Comparison of ENCODE assay signal across 8 mouse cellular contexts in genomic region chr9:37144696-37145095, GRCm38 (mm10). TPM values are rescaled to one million over a fixed set of nuclear protein-coding genes. Genes with fewer than 3 reads are reported as not detected.
DNase-seq lines count a peak whose midpoint lies in the region; ATAC-seq lines count a peak whose summit lies in the region.

No protein-coding gene starts in this region.

- H3K27ac ChIP-seq in kidney, embryonic 16.5 days (ENCODE audit: low read length) = peak overlapping the region; percentile 96
- peak overlapping the region; percentile 99 for H3K27ac ChIP-seq in embryonic facial prominence, embryonic 12.5 days
- peak overlapping the region; percentile 97 for H3K27ac ChIP-seq in intestine, embryonic 14.5 days (ENCODE audit: low read depth)
- H3K27ac ChIP-seq in neural tube, embryonic 12.5 days = peak overlapping the region; percentile 98

- H3K36me3 ChIP-seq in kidney, embryonic 16.5 days (ENCODE audit: insufficient read depth, low read length) = no peaks in the 10 kb centered on the region
- no peaks in the 10 kb centered on the region for H3K36me3 ChIP-seq in embryonic facial prominence, embryonic 12.5 days
- H3K36me3 ChIP-seq in intestine, embryonic 14.5 days (ENCODE audit: control insufficient read depth, insufficient read depth, low read length) = no peaks in the 10 kb centered on the region
- H3K36me3 ChIP-seq in neural tube, embryonic 12.5 days = no peaks in the 10 kb centered on the region

- peaks cover 22% of the 10 kb centered on the region for H3K27me3 ChIP-seq in kidney, embryonic 16.5 days (ENCODE audit: insufficient read depth, low read length)
- no peaks in the 10 kb centered on the region for H3K27me3 ChIP-seq in embryonic facial prominence, embryonic 12.5 days
- 0 out of 2 replicates have a peak, but pooled peaks cover 6% of the 10 kb centered on the region for H3K27me3 ChIP-seq in intestine, embryonic 14.5 days (replicated peaks; ENCODE audit: control insufficient read depth, insufficient read depth, low read length)
- no peaks in the 10 kb centered on the region for H3K27me3 ChIP-seq in neural tube, embryonic 12.5 days (replicated peaks)

- H3K9me3 ChIP-seq in kidney, embryonic 16.5 days (ENCODE audit: low read length) = no peaks in the 10 kb centered on the region
- no peaks in the 10 kb centered on the region for H3K9me3 ChIP-seq in embryonic facial prominence, embryonic 12.5 days
- no peaks in the 10 kb centered on the region for H3K9me3 ChIP-seq in intestine, embryonic 14.5 days (ENCODE audit: control insufficient read depth, low read length)
- H3K9me3 ChIP-seq in neural tube, embryonic 12.5 days = no peaks in the 10 kb centered on the region

- peak overlapping the region; percentile 89 for H3K4me2 ChIP-seq in kidney, embryonic 16.5 days (replicated peaks; ENCODE audit: low read depth, low read length)
- H3K4me2 ChIP-seq in embryonic facial prominence, embryonic 12.5 days (replicated peaks) = peak overlapping the region; percentile 84
- H3K4me2 ChIP-seq in intestine, embryonic 14.5 days (ENCODE audit: low read length) = peak overlapping the region; percentile 78
- peak overlapping the region; percentile 86 for H3K4me2 ChIP-seq in neural tube, embryonic 12.5 days (replicated peaks)

- WGBS in kidney, embryonic 16.5 days = 4% methylated on average over 6 of the region's 6 CpGs
- WGBS in embryonic facial prominence, embryonic 12.5 days = 4% methylated on average over 6 of the region's 6 CpGs
- 12% methylated on average over 6 of the region's 6 CpGs for WGBS in intestine, embryonic 14.5 days
- 2% methylated on average over 6 of the region's 6 CpGs for WGBS in neural tube, embryonic 12.5 days

- peak overlapping the region; percentile 94 for H3K9ac ChIP-seq in kidney, embryonic 16.5 days (replicated peaks; ENCODE audit: low read length)
- H3K9ac ChIP-seq in embryonic facial prominence, embryonic 12.5 days = peak overlapping the region; percentile 97
- H3K9ac ChIP-seq in intestine, embryonic 14.5 days (ENCODE audit: low read length) = peak overlapping the region; percentile 92
- H3K9ac ChIP-seq in neural tube, embryonic 12.5 days = peak overlapping the region; percentile 99

- no peak for DNase-seq in kidney, postnatal 36 days
- peak; percentile 59 for DNase-seq in intestine, embryonic 14.5 days (ENCODE audit: low spot score)
- no peak for DNase-seq in layer of hippocampus, adult 9-10 months (ENCODE audit: low spot score)
- DNase-seq in c-Kit-positive CD71-positive TER-119-positive erythroid progenitor cells, embryonic 14.5 days (ENCODE audit: low spot score) = no peak
- DNase-seq in cerebellum, postnatal 14 days = no peak

- no peak for ATAC-seq in kidney, embryonic 16.5 days (ENCODE audit: low FRiP score, low TSS enrichment)
- no peak for ATAC-seq in embryonic facial prominence, embryonic 12.5 days (ENCODE audit: insufficient number of reproducible peaks, insufficient read depth, low FRiP score, low TSS enrichment)
- no peak for ATAC-seq in intestine, embryonic 14.5 days (replicated peaks; ENCODE audit: low FRiP score, low TSS enrichment, low read depth)
- ATAC-seq in neural tube, embryonic 12.5 days (ENCODE audit: low FRiP score, low read depth) = no peak

- peak overlapping the region; percentile 78 for H3K4me3 ChIP-seq in kidney, embryonic 16.5 days (ENCODE audit: low read length)
- peak overlapping the region; percentile 87 for H3K4me3 ChIP-seq in embryonic facial prominence, embryonic 12.5 days
- peak overlapping the region; percentile 61 for H3K4me3 ChIP-seq in intestine, embryonic 14.5 days (ENCODE audit: low read depth, low read length)
- H3K4me3 ChIP-seq in neural tube, embryonic 12.5 days = peak overlapping the region; percentile 90

- peaks cover 50% of the 10 kb centered on the region for H3K4me1 ChIP-seq in kidney, embryonic 16.5 days (ENCODE audit: insufficient read depth, low read length)
- H3K4me1 ChIP-seq in embryonic facial prominence, embryonic 12.5 days = peaks cover 50% of the 10 kb centered on the region
- H3K4me1 ChIP-seq in intestine, embryonic 14.5 days (replicated peaks; ENCODE audit: control insufficient read depth, insufficient read depth, low read length) = peaks cover 46% of the 10 kb centered on the region
- peaks cover 57% of the 10 kb centered on the region for H3K4me1 ChIP-seq in neural tube, embryonic 12.5 days

RNA-seq across cellular contexts. Expression of gene Pknox2, which starts 2.5 kb away (rescaled TPM):
- 11.0 and 12.7 TPM in 2 replicates for polyA plus RNA-seq in kidney, embryonic 16.5 days (2015; fragmentation: Nextera tagmentation; extraction: Ambion mirVana)
- polyA plus RNA-seq in embryonic facial prominence, embryonic 12.5 days (2016; fragmentation: Nextera tagmentation; extraction: Ambion mirVana) = 18.8 and 20.8 TPM in 2 replicates
- polyA plus RNA-seq in intestine, embryonic 14.5 days (2014; fragmentation: Nextera tagmentation; extraction: Ambion mirVana) = 8.8 and 9.6 TPM in 2 replicates
- polyA plus RNA-seq in neural tube, embryonic 12.5 days (2016; fragmentation: Nextera tagmentation; extraction: Ambion mirVana) = 44.6 and 45.2 TPM in 2 replicates
